Mouse (Mus musculus) small intestine, adult 2 months (tissue): ENCODE data around the gene Igfbp7.

Experiments used
- CTCF ChIP-seq: fragments of 200-500 bp; IDR thresholded peaks from 2 replicates; pipeline ENCODE4 v1.5.1; 2012; ENCODE audit warnings: low read depth, mild to moderate bottlenecking, control low read depth, inconsistent platforms, low read length, moderate library complexity, mixed read lengths; ENCODE audit not compliant: insufficient replicate concordance, insufficient read length; ENCODE audit errors: extremely low read depth
- POLR2A ChIP-seq: fragments of 200-500 bp; IDR thresholded peaks from 2 replicates; pipeline ENCODE4 v1.6.1; 2012; ENCODE audit warnings: low read depth, mild to moderate bottlenecking, control low read depth, inconsistent platforms, low read length, moderate library complexity

DNA sequence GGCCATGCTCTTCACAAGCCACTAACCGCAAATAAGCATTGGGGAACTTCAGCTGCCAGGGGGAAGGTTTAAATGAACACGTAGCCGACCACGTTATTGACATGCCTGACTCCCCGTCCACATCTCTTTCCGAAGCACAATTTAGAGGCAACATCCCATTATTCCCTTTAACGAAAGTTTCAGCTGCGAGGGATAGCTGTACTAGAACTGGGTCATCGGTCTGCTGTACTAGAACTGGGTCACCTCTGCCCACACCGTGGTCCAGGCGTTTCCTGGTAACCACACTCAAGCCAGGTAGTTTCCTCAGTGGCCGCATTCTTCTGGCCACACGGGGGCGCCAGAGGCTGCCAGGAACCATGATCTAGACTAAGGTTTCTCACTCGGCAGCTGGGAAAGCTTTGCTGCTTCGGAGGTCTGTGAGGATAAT lies 53.5 kb downstream of the Igfbp7 start:
- TF ChIP-seq CTCF (peak; percentile 99), POLR2A (peak; percentile 22; the same call in 1 of the 2 replicates)
